Mouse (Mus musculus): ENCODE data around the gene Hpf1. TPM values are rescaled to one million over a fixed set of nuclear protein-coding genes. Genes with fewer than 3 reads are reported as not detected.
A peak's percentile ranks its signal among the peaks of the same experiment; 100 is the strongest.

The Hpf1 gene
- polyA plus RNA-seq, 1 experiment from 2014 or later, result 75.4 TPM

GRCm38 (mm10) chr8:60952803-60953202 lies 62.6 kb downstream of the Hpf1 start:
- H3K36me3 ChIP-seq, result no peaks in the 10 kb centered on the region
- ATAC-seq (ENCODE audit: insufficient number of reproducible peaks, low FRiP score), result no peak
- peak overlapping the region; percentile 18; the same call in 1 of the 2 replicates for H3K4me3 ChIP-seq
- no peaks in the 10 kb centered on the region for H3K9me3 ChIP-seq (replicated peaks)
- no peak overlapping the region for H3K9ac ChIP-seq
- H3K27me3 ChIP-seq (replicated peaks), result no peaks in the 10 kb centered on the region
- WGBS, result 51% methylated on average over 5 of the region's 5 CpGs
- no peak overlapping the region; the same call in 1 of the 2 replicates for H3K27ac ChIP-seq (ENCODE audit: poor library complexity, severe bottlenecking)
- H3K4me2 ChIP-seq, result peak overlapping the region; percentile 38
- peaks cover 17% of the 10 kb centered on the region for H3K4me1 ChIP-seq (replicated peaks)

- WGBS, result 1% methylated on average over 15 of the region's 15 CpGs
Observed at GRCm38 (mm10) chr8:60954281-60955014, 64.2 kb downstream of the Hpf1 start.

DNA sequence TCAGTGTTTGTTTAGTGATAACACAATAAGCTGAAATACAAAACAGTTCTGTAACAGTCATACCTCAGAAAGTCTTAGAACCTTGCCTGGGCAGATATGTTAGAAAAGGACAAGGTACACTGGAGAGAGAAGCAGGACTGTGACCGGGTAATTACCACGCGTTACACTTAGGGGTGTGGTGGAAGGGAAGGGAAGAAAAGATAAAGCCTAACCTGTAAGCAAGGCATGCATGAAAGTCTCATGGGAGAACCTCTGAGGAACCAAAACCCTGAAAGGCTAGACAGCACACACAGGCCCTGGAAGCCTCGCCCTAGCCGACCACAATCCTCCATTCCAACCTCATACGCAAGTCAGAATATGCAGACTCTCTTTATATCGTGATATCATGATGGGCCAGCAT lies 66.6 kb downstream of the Hpf1 start:
- H3K4me1 ChIP-seq (replicated peaks), result peaks cover 4% of the 10 kb centered on the region
- WGBS, result 67% methylated on average over 7 of the region's 7 CpGs
- H3K36me3 ChIP-seq, result no peaks in the 10 kb centered on the region
- peak; percentile 63 for ATAC-seq (ENCODE audit: insufficient number of reproducible peaks, low FRiP score)
- H3K27ac ChIP-seq (ENCODE audit: poor library complexity, severe bottlenecking), result peak overlapping the region; percentile 32; the same call in 1 of the 2 replicates
- H3K4me3 ChIP-seq, result no peak overlapping the region
- no peaks in the 10 kb centered on the region for H3K9me3 ChIP-seq (replicated peaks)
- H3K9ac ChIP-seq, result no peak overlapping the region
- H3K4me2 ChIP-seq, result no peak overlapping the region
- no peaks in the 10 kb centered on the region for H3K27me3 ChIP-seq (replicated peaks)

More at GRCm38 (mm10) chr8:60954281-60955014, 64.2 kb downstream of the Hpf1 start:
- Histone ChIP-seq H3K4me1 (replicated peaks) (peaks cover 17% of the 10 kb centered on the region), H3K36me3 (no peaks in the 10 kb centered on the region), H3K27me3 (replicated peaks) (no peaks in the 10 kb centered on the region), H3K27ac (ENCODE audit: poor library complexity, severe bottlenecking) (peak overlapping the region; percentile 99), H3K9me3 (replicated peaks) (no peaks in the 10 kb centered on the region), H3K4me3 (peak overlapping the region; percentile 63), H3K9ac (peak overlapping the region; percentile 84), H3K4me2 (peak overlapping the region; percentile 78)
- ATAC-seq (ENCODE audit: insufficient number of reproducible peaks, low FRiP score), result peak; percentile 96

Other genes with a start within 250 kb of the Hpf1 start
- 30.6 and 32.3 TPM in 2 replicates for gene Clcn3, start 92.9 kb downstream of the Hpf1 start, polyA plus RNA-seq (2016; fragmentation: Nextera tagmentation; extraction: Ambion mirVana)
- gene Nek1, start 102.8 kb downstream of the Hpf1 start, polyA plus RNA-seq (2016; fragmentation: Nextera tagmentation; extraction: Ambion mirVana), result 14.3 and 14.4 TPM in 2 replicates

Measured in heart, embryonic 12.5 days (tissue).